Mouse (Mus musculus) brain, embryonic 14.5 days (tissue): ENCODE measurements around the gene Prb1.
"Not testable (repeated sequence)": the region's sequence is repeated elsewhere in the genome, so short reads cannot be mapped to it uniquely, and the experiment has no call there.

Experiments used
- CTCF ChIP-seq: fragments of 200-500 bp; IDR thresholded peaks from 2 replicates; pipeline ENCODE4 v1.5.1; 2012; ENCODE audit warnings: inconsistent platforms, mild to moderate bottlenecking, moderate library complexity, borderline replicate concordance; ENCODE audit not compliant: insufficient read depth, insufficient read length; ENCODE audit errors: extremely low read depth
- POLR2A ChIP-seq: fragments of 200-500 bp; IDR thresholded peaks from 2 replicates; pipeline ENCODE4 v1.6.1; 2012; ENCODE audit warnings: mild to moderate bottlenecking, inconsistent platforms, borderline replicate concordance; ENCODE audit not compliant: poor library complexity, insufficient read depth, insufficient read length, severe bottlenecking; ENCODE audit errors: extremely low read depth

- TF ChIP-seq POLR2A, CTCF: not testable (repeated sequence)
Measured at GRCm38 (mm10) chr6:132210421-132210820, at the start of gene Prb1.
